In the genomic region with DNA sequence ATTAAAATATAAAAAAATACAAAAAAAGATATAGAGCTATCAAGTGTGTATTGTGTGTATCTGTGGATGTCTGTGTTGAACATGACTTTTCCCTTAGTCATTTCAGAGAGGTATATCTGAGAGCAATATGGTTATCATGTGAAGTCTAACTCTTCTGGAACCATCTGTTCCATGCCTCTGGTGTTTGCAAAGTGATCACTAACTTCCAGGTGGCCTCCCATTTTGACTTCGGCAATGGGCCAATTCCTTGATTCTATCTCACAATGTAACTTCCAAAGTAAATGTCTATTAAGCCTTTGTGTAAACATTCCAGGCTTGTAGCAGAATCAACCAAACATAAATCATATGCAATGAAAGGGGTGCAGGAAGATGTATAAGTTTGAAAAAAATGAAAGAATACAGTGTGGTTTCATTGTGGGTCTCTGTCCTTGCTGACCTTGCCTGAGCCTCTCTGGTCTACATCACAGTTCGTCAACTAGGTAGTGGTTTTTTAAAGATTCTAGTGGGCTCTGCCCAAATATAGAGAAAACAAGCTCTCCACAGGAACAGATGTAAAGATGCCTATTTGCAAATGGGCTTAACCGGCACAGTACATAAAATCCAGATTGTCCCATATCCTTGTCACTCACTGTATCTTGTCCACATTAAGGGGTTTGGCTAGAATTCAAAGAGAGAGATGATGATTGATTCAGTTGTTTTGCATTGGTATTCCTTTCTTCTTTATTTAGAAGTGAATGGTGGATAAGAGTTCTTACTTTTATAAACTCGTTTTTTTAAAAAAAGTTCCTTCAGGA, we compare ENCODE assay signal across 15 mouse cellular contexts.
"Had no signal": no experiment of that assay in that cellular context is flagged by ENCODE, and none has a peak within 500 bp of the region (broad histone marks: within the 10 kb centered on the region; RNA-seq: fewer than 3 reads in every experiment).

No protein-coding gene starts in this region.

- ATAC-seq: intestine, postnatal 0 days; liver, postnatal 0 days had no signal

- H3K27ac ChIP-seq: kidney, embryonic 15.5 days; layer of hippocampus, adult 2 months; limb, embryonic 15.5 days; liver, embryonic 14.5 days had no signal

- H3K9ac ChIP-seq: kidney, embryonic 15.5 days; limb, embryonic 15.5 days; liver, embryonic 14.5 days; liver, postnatal 0 days had no signal

- H3K4me1 ChIP-seq: limb, embryonic 15.5 days had no signal

- H3K4me3 ChIP-seq: kidney, embryonic 15.5 days; layer of hippocampus, adult 2 months; limb, embryonic 15.5 days had no signal

- H3K4me2 ChIP-seq: kidney, embryonic 15.5 days; limb, embryonic 15.5 days; liver, embryonic 11.5 days; midbrain, embryonic 11.5 days had no signal

- H3K36me3 ChIP-seq: kidney, embryonic 15.5 days; limb, embryonic 15.5 days had no signal

- H3K27me3 ChIP-seq: kidney, embryonic 15.5 days; limb, embryonic 15.5 days had no signal

- H3K9me3 ChIP-seq: kidney, embryonic 15.5 days; limb, embryonic 15.5 days had no signal

- DNase-seq: kidney, adult 2 months; kidney, postnatal 14 days; kidney, postnatal 4 days; layer of hippocampus, adult 9-11 months; liver, postnatal 0 days; lung, postnatal 4 days; midbrain, embryonic 14.5 days; thymus, postnatal 25 days had no signal
